Mouse (Mus musculus): ENCODE data around the gene Ugt1a2.

The Ugt1a2 gene

GRCm38 (mm10) chr1:88234248-88234610 lies 33.8 kb downstream of the Ugt1a2 start:
- DNase-seq (ENCODE audit: low spot score in 2 of 2) = no peak

- no peak for DNase-seq (ENCODE audit: low spot score in 2 of 2)
These were observed 34.2 kb downstream of the Ugt1a2 start for GRCm38 (mm10) chr1:88234646-88235045.

- no peak for DNase-seq (ENCODE audit: low spot score in 2 of 2)
These were observed 34.9 kb downstream of the Ugt1a2 start for GRCm38 (mm10) chr1:88235046-88235893.

- DNase-seq (ENCODE audit: low spot score in 2 of 2) = no peak
These were observed 35.6 kb downstream of the Ugt1a2 start for GRCm38 (mm10) chr1:88235894-88236415.

- DNase-seq (ENCODE audit: low spot score in 2 of 2) = no peak
These were observed 36.9 kb downstream of the Ugt1a2 start for GRCm38 (mm10) chr1:88237311-88237710.

DNA sequence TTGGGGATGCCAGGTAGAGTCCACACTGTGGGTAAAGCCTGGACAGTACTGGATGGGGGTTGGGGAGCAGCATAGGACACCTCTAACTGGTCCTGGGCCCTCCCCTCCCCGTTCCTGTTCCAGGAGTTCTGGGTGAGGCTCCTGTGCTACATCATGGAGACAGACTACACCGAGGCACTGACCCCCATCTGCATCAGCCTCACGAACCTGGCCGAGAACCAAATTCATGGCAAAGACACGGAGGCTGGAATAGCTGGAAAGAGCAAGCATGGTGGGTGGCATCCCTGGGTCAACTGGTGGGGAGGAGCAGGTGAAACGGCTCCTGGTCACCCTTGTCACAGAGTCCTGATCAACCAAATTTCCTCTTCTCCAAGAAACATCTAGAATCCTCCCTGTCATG lies 38.4 kb downstream of the Ugt1a2 start:
- DNase-seq (ENCODE audit: low spot score in 2 of 2) = no peak

DNA sequence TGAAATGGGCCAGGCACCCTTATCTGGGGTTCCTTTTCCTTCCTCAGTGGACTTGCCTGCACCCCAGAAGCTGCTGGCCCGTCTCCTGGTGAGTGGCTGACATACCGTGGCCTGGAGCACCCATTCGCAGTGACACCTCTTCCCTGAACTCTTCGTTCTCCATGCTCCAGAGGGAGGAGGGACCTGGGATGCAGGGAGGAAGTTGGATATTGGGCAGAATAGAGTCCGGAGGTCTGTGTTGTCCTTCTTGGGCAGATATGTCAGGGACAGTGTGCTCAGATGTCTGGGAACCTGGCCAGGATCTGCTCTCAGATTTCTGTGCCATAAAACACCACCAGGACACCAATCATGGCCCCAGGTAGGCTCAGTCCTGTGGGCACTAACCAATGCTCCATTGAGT lies 39.7 kb downstream of the Ugt1a2 start:
- DNase-seq (ENCODE audit: low spot score in 2 of 2) = no peak

DNA sequence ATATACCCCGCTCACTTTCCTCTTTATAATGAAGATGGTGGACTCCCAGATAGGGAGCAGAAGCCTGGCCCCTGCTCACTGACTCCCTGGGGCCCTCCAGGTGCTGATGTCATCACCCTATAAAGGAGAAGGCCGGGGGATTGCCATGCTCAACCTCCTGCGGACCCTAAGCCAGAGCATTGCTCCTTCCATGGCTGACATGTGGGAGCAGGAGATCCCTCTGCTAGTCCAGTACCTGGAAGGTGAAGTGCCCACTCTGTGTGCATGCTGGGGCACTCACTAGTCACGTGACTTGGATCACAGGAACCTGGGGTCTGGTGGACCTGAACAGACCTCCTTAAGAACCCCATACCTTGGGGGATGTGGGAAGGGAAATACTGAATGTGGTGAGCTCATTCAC lies 40.2 kb downstream of the Ugt1a2 start:
- DNase-seq (ENCODE audit: low spot score in 2 of 2) = no peak

DNA sequence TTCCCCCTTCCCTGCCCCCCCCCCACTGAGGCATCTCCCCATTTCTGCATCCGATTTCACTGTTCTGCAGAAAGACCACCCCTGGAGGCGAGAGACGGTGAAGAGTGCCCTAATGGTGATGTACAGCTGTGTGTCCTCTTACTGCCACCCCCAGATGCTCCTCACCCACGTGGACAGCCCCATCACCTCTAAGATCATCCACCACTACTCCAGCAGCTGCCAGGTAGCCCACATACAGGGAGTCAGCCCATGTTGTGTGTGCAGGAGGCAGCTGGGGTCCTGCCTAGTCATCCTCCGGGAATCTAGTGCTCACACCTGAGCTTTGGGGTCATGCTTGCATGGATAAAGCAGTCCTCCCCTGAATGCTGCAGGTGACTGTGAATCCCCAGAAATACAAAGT lies 43.5 kb downstream of the Ugt1a2 start:
- DNase-seq (ENCODE audit: low spot score in 2 of 2) = no peak

- DNase-seq (ENCODE audit: low spot score in 2 of 2) = no peak
These were observed 45.5 kb downstream of the Ugt1a2 start for GRCm38 (mm10) chr1:88245881-88246280.

DNA sequence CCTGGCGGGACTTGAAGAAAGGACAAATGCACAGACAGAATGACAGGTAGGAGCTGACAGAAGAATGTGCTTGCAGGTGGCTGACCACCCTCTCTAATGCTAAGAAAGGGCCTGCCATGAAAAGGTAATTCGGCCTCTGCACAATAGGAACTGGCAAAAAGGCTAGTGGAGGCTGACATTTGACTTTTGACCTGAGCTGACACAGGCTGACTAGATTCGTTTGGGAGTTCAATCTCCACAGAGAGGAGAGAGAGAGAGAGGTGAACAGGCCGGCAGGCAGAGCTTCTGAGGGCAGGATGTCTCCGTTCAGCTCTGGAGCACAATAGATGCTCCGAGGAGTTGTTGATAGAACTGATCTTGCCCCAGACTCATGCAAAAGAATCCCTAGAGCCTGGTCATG lies 46.0 kb downstream of the Ugt1a2 start:
- no peak for DNase-seq (ENCODE audit: low spot score in 2 of 2)

DNA sequence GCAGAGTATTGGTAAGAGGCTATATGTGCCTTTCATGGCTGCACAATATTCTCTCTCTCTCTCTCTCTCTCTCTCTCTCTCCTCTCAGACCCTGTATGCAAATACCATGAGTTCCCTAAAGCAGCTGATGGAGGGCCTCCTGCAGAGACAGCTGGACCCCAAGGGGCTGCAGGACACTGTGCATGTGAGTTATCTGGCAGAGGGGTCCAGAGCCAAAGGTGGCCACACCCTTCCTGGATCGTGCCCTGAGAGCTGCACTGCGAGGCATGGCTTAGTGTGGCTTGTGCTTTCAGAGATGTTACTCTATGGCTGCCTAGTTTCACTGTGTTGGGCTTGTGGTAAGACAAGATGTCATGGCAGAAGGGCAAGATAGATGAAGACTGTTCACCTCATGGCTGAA lies 47.3 kb downstream of the Ugt1a2 start:
- no peak for DNase-seq (ENCODE audit: low spot score in 2 of 2)

GRCm38 (mm10) chr1:88248658-88249057 lies 48.3 kb downstream of the Ugt1a2 start:
- no peak for DNase-seq (ENCODE audit: low spot score in 2 of 2)

GRCm38 (mm10) chr1:88249596-88249995 lies 49.2 kb downstream of the Ugt1a2 start:
- DNase-seq (ENCODE audit: low spot score in 2 of 2) = no peak

GRCm38 (mm10) chr1:88250023-88250422 lies 49.6 kb downstream of the Ugt1a2 start:
- DNase-seq (ENCODE audit: low spot score in 2 of 2) = no peak

- no peak for DNase-seq (ENCODE audit: low spot score in 2 of 2)
These were observed 52.7 kb downstream of the Ugt1a2 start for GRCm38 (mm10) chr1:88253106-88253505.

DNA sequence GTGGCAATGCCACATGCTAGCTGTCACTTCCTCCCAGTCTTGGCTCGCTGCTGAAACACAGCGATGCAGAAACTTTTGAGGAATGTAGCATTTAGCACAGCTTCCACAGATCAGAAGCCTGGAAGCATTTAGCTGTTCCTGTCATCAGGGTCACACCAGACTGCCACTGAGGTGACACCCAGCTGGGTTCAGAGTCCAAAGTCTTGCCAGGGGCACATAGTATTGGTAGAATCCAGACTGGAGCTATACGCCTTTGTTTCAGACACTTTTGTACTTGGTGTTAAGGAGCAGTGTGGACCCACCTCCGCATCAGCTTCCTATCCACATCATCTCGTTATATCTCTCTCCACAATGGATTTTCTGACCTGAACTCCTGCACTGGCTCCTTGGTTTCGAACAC lies 53.1 kb downstream of the Ugt1a2 start:
- no peak for DNase-seq (ENCODE audit: low spot score in 2 of 2)

DNA sequence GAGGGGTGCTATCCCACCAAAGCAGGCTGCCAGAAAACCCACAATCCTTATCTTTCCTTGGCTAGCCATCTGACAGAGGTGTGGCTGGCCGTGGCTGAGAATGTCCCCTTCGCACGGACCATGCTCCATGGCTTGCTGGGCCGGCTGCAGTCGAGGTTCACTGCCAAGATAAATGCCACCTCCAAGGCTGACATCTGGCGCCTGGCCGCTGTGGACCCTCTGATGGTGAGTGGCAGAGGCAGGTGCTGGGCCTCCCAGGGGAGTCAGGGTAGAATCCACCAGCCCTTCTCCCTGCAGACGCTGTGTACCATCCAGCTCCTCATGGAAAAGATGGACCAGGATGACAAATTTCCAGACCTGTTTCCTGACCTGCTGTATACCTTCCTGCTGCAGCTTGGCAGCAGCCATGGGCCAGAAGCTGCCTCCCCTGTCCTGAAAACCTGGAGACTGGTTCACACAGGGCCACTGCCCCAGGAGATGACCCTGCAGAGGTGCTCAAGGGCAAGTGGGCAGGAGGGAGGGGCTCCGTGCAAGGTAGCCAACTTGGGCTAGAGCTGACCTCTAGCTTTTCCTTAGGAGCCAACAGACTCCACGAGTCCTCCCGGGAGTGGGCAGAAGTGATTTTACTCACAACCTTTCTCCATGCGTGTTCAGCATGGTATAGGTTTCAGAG lies 54.5 kb downstream of the Ugt1a2 start:
- DNase-seq (ENCODE audit: low spot score in 2 of 2) = no peak

GRCm38 (mm10) chr1:88255466-88255857 lies 55.1 kb downstream of the Ugt1a2 start:
- DNase-seq (ENCODE audit: low spot score in 2 of 2) = no peak

GRCm38 (mm10) chr1:88255989-88256754 lies 55.8 kb downstream of the Ugt1a2 start:
- DNase-seq (ENCODE audit: low spot score in 2 of 2) = no peak

GRCm38 (mm10) chr1:88256886-88257663 lies 56.7 kb downstream of the Ugt1a2 start:
- DNase-seq (ENCODE audit: low spot score in 2 of 2) = no peak

DNA sequence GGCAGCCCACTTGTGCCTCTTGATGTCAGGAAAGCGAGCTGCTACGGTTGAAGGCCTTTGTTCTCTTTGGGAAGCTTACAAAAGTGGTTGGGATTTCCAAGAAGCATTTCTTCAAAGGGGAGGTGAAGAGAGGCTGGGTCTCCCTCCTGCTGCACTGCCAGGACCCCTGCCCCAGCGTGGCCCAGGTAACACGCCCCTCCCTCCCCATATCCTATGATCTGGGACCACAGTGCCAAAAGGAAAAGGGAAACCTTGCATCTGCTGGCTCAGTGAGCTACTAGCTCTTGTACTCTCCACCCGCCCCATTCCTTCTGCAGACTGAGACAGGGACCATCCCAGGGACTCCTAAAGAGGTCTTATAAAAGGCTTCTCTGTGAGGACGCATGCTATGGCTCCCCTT lies 57.3 kb downstream of the Ugt1a2 start:
- no peak for DNase-seq (ENCODE audit: low spot score in 2 of 2)
